Mouse (Mus musculus): ENCODE measurements at regions not wholly inside any gene's neighbourhood (a gene's known extent, or its start where the extent isn't known, plus 50 kb on each side); places are given as distances from the start of the nearest gene placed in this dataset.

GRCm38 (mm10) chr19:27022917-27023316 is 137.2 kb downstream of the Gm815 start:
- no peak for DNase-seq (ENCODE audit: low spot score in 2 of 2)

GRCm38 (mm10) chr19:27028834-27029233 is 143.2 kb downstream of the Gm815 start:
- no peak for DNase-seq (ENCODE audit: low spot score in 2 of 2)

GRCm38 (mm10) chr19:27031030-27031700 is 145.5 kb downstream of the Gm815 start:
- no peak for DNase-seq (ENCODE audit: low spot score in 2 of 2)

- no peak for DNase-seq (ENCODE audit: low spot score in 2 of 2)
Observed at GRCm38 (mm10) chr19:27032621-27033020, 146.9 kb downstream of the Gm815 start.

GRCm38 (mm10) chr19:27038298-27038697 is 152.6 kb downstream of the Gm815 start:
- no peak for DNase-seq (ENCODE audit: low spot score in 2 of 2)

- DNase-seq (ENCODE audit: low spot score in 2 of 2) = no peak
Observed at GRCm38 (mm10) chr19:27040321-27041025, 154.8 kb downstream of the Gm815 start.

- no peak for DNase-seq (ENCODE audit: low spot score in 2 of 2)
Observed at GRCm38 (mm10) chr19:27066449-27067181, 149.7 kb upstream of the Vldlr start.

GRCm38 (mm10) chr19:27073281-27073680 is 143.0 kb upstream of the Vldlr start:
- no peak for DNase-seq (ENCODE audit: low spot score in 2 of 2)

- no peak for DNase-seq (ENCODE audit: low spot score in 2 of 2)
Observed at GRCm38 (mm10) chr19:27075019-27075418, 141.3 kb upstream of the Vldlr start.

GRCm38 (mm10) chr19:27076920-27077512 is 139.3 kb upstream of the Vldlr start:
- DNase-seq (ENCODE audit: low spot score in 2 of 2) = no peak

- no peak for DNase-seq (ENCODE audit: low spot score in 2 of 2)
Observed at GRCm38 (mm10) chr19:27087344-27087743, 128.9 kb upstream of the Vldlr start.

GRCm38 (mm10) chr19:27087833-27088232 is 128.5 kb upstream of the Vldlr start:
- no peak for DNase-seq (ENCODE audit: low spot score in 2 of 2)

GRCm38 (mm10) chr19:27089099-27089498 is 127.2 kb upstream of the Vldlr start:
- DNase-seq (ENCODE audit: low spot score in 2 of 2) = no peak

- DNase-seq (ENCODE audit: low spot score in 2 of 2) = no peak
Observed at GRCm38 (mm10) chr19:27091603-27092002, 124.7 kb upstream of the Vldlr start.

- DNase-seq (ENCODE audit: low spot score in 2 of 2) = no peak
Observed at GRCm38 (mm10) chr19:27094777-27095478, 121.4 kb upstream of the Vldlr start.

GRCm38 (mm10) chr19:27099921-27100320 is 116.4 kb upstream of the Vldlr start:
- DNase-seq (ENCODE audit: low spot score in 2 of 2) = no peak

GRCm38 (mm10) chr19:27110437-27110836 is 105.8 kb upstream of the Vldlr start:
- DNase-seq (ENCODE audit: low spot score in 2 of 2) = no peak

GRCm38 (mm10) chr19:27120876-27121275 is 95.4 kb upstream of the Vldlr start:
- no peak for DNase-seq (ENCODE audit: low spot score in 2 of 2)

- DNase-seq (ENCODE audit: low spot score in 2 of 2) = no peak
Observed at GRCm38 (mm10) chr19:27122348-27122747, 93.9 kb upstream of the Vldlr start.

GRCm38 (mm10) chr19:27123334-27123733 is 93.0 kb upstream of the Vldlr start:
- no peak for DNase-seq (ENCODE audit: low spot score in 2 of 2)

GRCm38 (mm10) chr19:27123806-27124469 is 92.3 kb upstream of the Vldlr start:
- peak in 1 of 2 experiments; percentile 1 for DNase-seq (ENCODE audit: low spot score in 2 of 2)
